Mouse (Mus musculus) embryonic stem cell, embryonic (primary cell): Measurements from ENCODE around the gene Eml3.

Source experiments
- CTCF ChIA-PET, 4 experiments: fragments of 300-600 bp in 2 of 4; fragments of 350-600 bp in 2 of 4; sonication (Branson Sonifier 250); formaldehyde crosslinking; loops; one replicate each; lab custom pipeline; 2022; ENCODE audit warnings: inconsistent platforms in 2 of 4; lab: Charles Lee
- POLR2A ChIA-PET, 4 experiments: fragments of 300-600 bp in 2 of 4; fragments of 350-600 bp in 2 of 4; sonication (Branson Sonifier 250); formaldehyde crosslinking; loops; one replicate each; lab custom pipeline; 2022; ENCODE audit warnings: antibody characterized with exemption in 4 of 4, inconsistent platforms in 1 of 4; lab: Charles Lee

Gene Eml3

GRCm38 (mm10) chr19:8897865-8898495, 31.4 kb upstream of the Eml3 start, which contains the start of gene Ganab:
Ganab (plus strand) TSS chr19:8898071.
- ChIA-PET CTCF (interaction anchor here in 1 of 4 experiments (0.6 to 1.0 kb wide), 2 partner anchors 9 to 52 kb away, joined by 3 to 4 read pairs; no protein-coding TSS in a partner anchor), POLR2A (interaction anchor here (0.5 to 25.4 kb wide), 71 partner anchors 8 to 985 kb away, joined by 3 to 851 read pairs (median 4); partner anchors contain the start of genes 1810009A15Rik (in 4 of the 4), Gm49416 (in 4 of the 4), B3gat3 (in 3 of the 4) and Mta2 (in 3 of the 4))

GRCm38 (mm10) chr19:8898576-8898975, 30.8 kb upstream of the Eml3 start:
- ChIA-PET CTCF (interaction anchor here in 1 of 4 experiments (1.0 kb wide), 1 partner anchor 52 kb away, joined by 3 read pairs; no protein-coding TSS in a partner anchor), POLR2A (interaction anchor here (0.6 to 25.4 kb wide), 40 partner anchors 11 to 985 kb away, joined by 3 to 851 read pairs (median 4); partner anchors contain the start of genes 1810009A15Rik (in 4 of the 4), Gm49416 (in 4 of the 4), B3gat3 (in 2 of the 4) and Eef1g (in 2 of the 4))

GRCm38 (mm10) chr19:8899079-8899478, 30.3 kb upstream of the Eml3 start:
- CTCF ChIA-PET: interaction anchor here in 1 of 4 experiments (0.7 kb wide), 1 partner anchor 184 kb away, joined by 3 read pairs; no protein-coding TSS in a partner anchor
- POLR2A ChIA-PET: interaction anchor here (0.6 to 25.4 kb wide), 29 partner anchors 9 to 984 kb away, joined by 3 to 851 read pairs (median 4); partner anchors contain the start of genes 1810009A15Rik (in 4 of the 4), Gm49416 (in 4 of the 4), B3gat3 (in 2 of the 4) and Eef1g (in 2 of the 4)

- ChIA-PET POLR2A (interaction anchor here in 3 of 4 experiments (0.6 to 3.5 kb wide), 18 partner anchors 10 to 89 kb away, joined by 3 to 22 read pairs (median 4); partner anchors contain the start of genes Eef1g (in 3 of the 3), 1810009A15Rik (in 2 of the 3), Gm49416 (in 2 of the 3) and Eml3 (in 1 of the 3)), CTCF (no interaction called here)
Measured at GRCm38 (mm10) chr19:8903412-8903811, 25.9 kb upstream of the Eml3 start.

- ChIA-PET CTCF (interaction anchor here in 1 of 4 experiments (0.6 kb wide), 1 partner anchor 38 kb away, joined by 9 read pairs; no protein-coding TSS in a partner anchor), POLR2A (interaction anchor here in 2 of 4 experiments (0.8 to 4.7 kb wide), 14 partner anchors 9 to 61 kb away, joined by 3 to 26 read pairs (median 5); partner anchors contain the start of genes 1810009A15Rik (in 2 of the 2), B3gat3 (in 2 of the 2), Gm49416 (in 2 of the 2) and Eef1g (in 1 of the 2))
Measured at GRCm38 (mm10) chr19:8908531-8908930, 20.8 kb upstream of the Eml3 start.

- CTCF ChIA-PET: interaction anchor here in 1 of 4 experiments (0.6 kb wide), 1 partner anchor 55 kb away, joined by 3 read pairs; the partner anchor contains the start of gene Eef1g
- POLR2A ChIA-PET: interaction anchor here in 3 of 4 experiments (0.6 to 4.7 kb wide), 19 partner anchors 9 to 189 kb away, joined by 3 to 26 read pairs (median 5); partner anchors contain the start of genes 1810009A15Rik (in 2 of the 3), Eef1g (in 2 of the 3), Gm49416 (in 2 of the 3) and Tut1 (in 2 of the 3)
Measured at GRCm38 (mm10) chr19:8911810-8912209, 17.5 kb upstream of the Eml3 start.

- ChIA-PET POLR2A (interaction anchor here in 2 of 4 experiments (0.8 to 2.9 kb wide), 20 partner anchors 10 to 191 kb away, joined by 3 to 12 read pairs (median 4); partner anchors contain the start of genes 1810009A15Rik (in 2 of the 2), Eef1g (in 2 of the 2), Ganab (in 2 of the 2) and Gm49416 (in 2 of the 2)), CTCF (no interaction called here)
Measured at GRCm38 (mm10) chr19:8914212-8914611, 15.1 kb upstream of the Eml3 start.

- POLR2A ChIA-PET: interaction anchor here in 3 of 4 experiments (0.8 to 16.7 kb wide), 53 partner anchors 9 to 206 kb away, joined by 3 to 191 read pairs (median 9); partner anchors contain the start of genes 1810009A15Rik (in 3 of the 3), Eef1g (in 3 of the 3), Gm49416 (in 3 of the 3) and Tmem179b (in 3 of the 3)
- CTCF ChIA-PET: interaction anchor here in 1 of 4 experiments (0.6 kb wide), 1 partner anchor 1641 kb away, joined by 3 read pairs; no protein-coding TSS in a partner anchor
Measured at GRCm38 (mm10) chr19:8919000-8919399, 10.4 kb upstream of the Eml3 start.

- ChIA-PET CTCF (interaction anchor here in 2 of 4 experiments (0.8 to 1.0 kb wide), 2 partner anchors 89 to 201 kb away, joined by 3 read pairs; no protein-coding TSS in a partner anchor), POLR2A (interaction anchor here (0.7 to 16.7 kb wide), 87 partner anchors 8 to 206 kb away, joined by 3 to 191 read pairs (median 7); partner anchors contain the start of genes 1810009A15Rik (in 4 of the 4), Gm49416 (in 4 of the 4), Eef1g (in 3 of the 4) and Ganab (in 3 of the 4))
Measured at GRCm38 (mm10) chr19:8919684-8920072, 9.7 kb upstream of the Eml3 start.

GRCm38 (mm10) chr19:8920073-8920736, 9.1 kb upstream of the Eml3 start, which contains the start of gene B3gat3:
B3gat3 (plus strand) TSS chr19:8920374.
- CTCF ChIA-PET: interaction anchor here in 3 of 4 experiments (0.8 to 1.2 kb wide), 4 partner anchors 9 to 202 kb away, joined by 3 read pairs; partner anchors contain the start of genes Eml3 (in 1 of the 3) and Rom1 (in 1 of the 3)
- POLR2A ChIA-PET: interaction anchor here (0.6 to 16.7 kb wide), 100 partner anchors 8 to 1438 kb away, joined by 3 to 191 read pairs (median 6); partner anchors contain the start of genes 1810009A15Rik (in 4 of the 4), Gm49416 (in 4 of the 4), Eef1g (in 3 of the 4) and Ganab (in 3 of the 4)

- CTCF ChIA-PET: interaction anchor here in 3 of 4 experiments (0.7 to 1.2 kb wide), 5 partner anchors 9 to 203 kb away, joined by 3 to 9 read pairs (median 3); partner anchors contain the start of genes Eml3 (in 1 of the 3) and Rom1 (in 1 of the 3)
- POLR2A ChIA-PET: interaction anchor here (0.6 to 16.7 kb wide), 86 partner anchors 8 to 1438 kb away, joined by 3 to 191 read pairs (median 6); partner anchors contain the start of genes 1810009A15Rik (in 4 of the 4), Gm49416 (in 4 of the 4), Eef1g (in 3 of the 4) and Eml3 (in 3 of the 4)
Measured at GRCm38 (mm10) chr19:8920836-8921291, 8.5 kb upstream of the Eml3 start.

- ChIA-PET POLR2A (interaction anchor here (0.6 to 16.7 kb wide), 43 partner anchors 8 to 206 kb away, joined by 3 to 191 read pairs (median 8); partner anchors contain the start of genes Eef1g (in 3 of the 4), 1810009A15Rik (in 2 of the 4), Eml3 (in 2 of the 4) and Ganab (in 2 of the 4)), CTCF (interaction anchor here in 2 of 4 experiments (0.7 to 1.2 kb wide), 4 partner anchors 18 to 1288 kb away, joined by 3 to 9 read pairs (median 4); no protein-coding TSS in a partner anchor)
Measured at GRCm38 (mm10) chr19:8921741-8922140, 7.6 kb upstream of the Eml3 start.

GRCm38 (mm10) chr19:8926766-8927165, 2.6 kb upstream of the Eml3 start:
- POLR2A ChIA-PET: interaction anchor here (0.5 to 16.7 kb wide), 15 partner anchors 8 to 199 kb away, joined by 3 to 191 read pairs (median 6); partner anchors contain the start of genes Mta2 (in 3 of the 4), 1810009A15Rik (in 2 of the 4), Gm49416 (in 2 of the 4) and Tut1 (in 2 of the 4)
- CTCF ChIA-PET: no interaction called here

GRCm38 (mm10) chr19:8927891-8928525, 1.3 kb upstream of the Eml3 start:
- ChIA-PET CTCF (no interaction called here), POLR2A (interaction anchor here in 3 of 4 experiments (0.6 to 16.7 kb wide), 12 partner anchors 9 to 1597 kb away, joined by 3 to 191 read pairs (median 8); partner anchors contain the start of genes Mta2 (in 2 of the 3), 1810009A15Rik (in 1 of the 3), Cpsf7 (in 1 of the 3) and Ganab (in 1 of the 3))

- CTCF ChIA-PET: interaction anchor here in 1 of 4 experiments (1.0 to 1.5 kb wide), 2 partner anchors 8 to 13 kb away, joined by 3 to 5 read pairs; partner anchors contain the start of gene Mta2
- POLR2A ChIA-PET: interaction anchor here (0.6 to 16.7 kb wide), 36 partner anchors 8 to 1596 kb away, joined by 3 to 191 read pairs (median 4); partner anchors contain the start of genes Mta2 (in 3 of the 4), 1810009A15Rik (in 2 of the 4), B3gat3 (in 2 of the 4) and Eef1g (in 2 of the 4)
Measured at GRCm38 (mm10) chr19:8928689-8929223, 596 bp upstream of the Eml3 start.
